Mouse (Mus musculus): ENCODE results near the gene Ankrd44.
"Not testable (repeated sequence)": the region's sequence is repeated elsewhere in the genome, so short reads cannot be mapped to it uniquely, and the experiment has no call there.

Ankrd44 gene

GRCm38 (mm10) chr1:54925971-54926771 is at the start of gene Ankrd44:
Gene Ankrd44 (minus strand): TSS chr1:54926387.
- no peak for DNase-seq (ENCODE audit: low read depth)

GRCm38 (mm10) chr1:54971687-54972404 is 45.7 kb upstream of the Ankrd44 start:
- DNase-seq (ENCODE audit: low read depth), result no peak

- no peak for DNase-seq (ENCODE audit: low read depth)
These were observed 40.7 kb upstream of the Ankrd44 start for GRCm38 (mm10) chr1:54966858-54967257.

- DNase-seq (ENCODE audit: low read depth), result no peak
These were observed 39.2 kb upstream of the Ankrd44 start for GRCm38 (mm10) chr1:54965159-54965995.

- DNase-seq (ENCODE audit: low read depth), result no peak
These were observed 35.5 kb upstream of the Ankrd44 start for GRCm38 (mm10) chr1:54961724-54962123.

GRCm38 (mm10) chr1:54960613-54961165 is 34.5 kb upstream of the Ankrd44 start:
- no peak for DNase-seq (ENCODE audit: low read depth)

GRCm38 (mm10) chr1:54958525-54958924 is 32.3 kb upstream of the Ankrd44 start:
- DNase-seq (ENCODE audit: low read depth), result no peak

- DNase-seq (ENCODE audit: low read depth), result not testable (repeated sequence)
These were observed 30.8 kb upstream of the Ankrd44 start for GRCm38 (mm10) chr1:54956995-54957394.

- DNase-seq (ENCODE audit: low read depth), result no peak
These were observed 28.7 kb upstream of the Ankrd44 start for GRCm38 (mm10) chr1:54954856-54955255.

GRCm38 (mm10) chr1:54944648-54945047 is 18.5 kb upstream of the Ankrd44 start:
- no peak for DNase-seq (ENCODE audit: low read depth)

- no peak for DNase-seq (ENCODE audit: low read depth)
These were observed 9.3 kb upstream of the Ankrd44 start for GRCm38 (mm10) chr1:54935466-54935865.

- no peak for DNase-seq (ENCODE audit: low read depth)
These were observed 8.7 kb upstream of the Ankrd44 start for GRCm38 (mm10) chr1:54934911-54935310.

- DNase-seq (ENCODE audit: low read depth), result no peak
These were observed 7.5 kb upstream of the Ankrd44 start for GRCm38 (mm10) chr1:54933646-54934045.

GRCm38 (mm10) chr1:54932456-54933115 is 6.4 kb upstream of the Ankrd44 start:
- DNase-seq (ENCODE audit: low read depth), result no peak

- no peak for DNase-seq (ENCODE audit: low read depth)
These were observed 5.0 kb upstream of the Ankrd44 start for GRCm38 (mm10) chr1:54931231-54931630.

GRCm38 (mm10) chr1:54930670-54931200 is 4.5 kb upstream of the Ankrd44 start:
- no peak for DNase-seq (ENCODE audit: low read depth)

GRCm38 (mm10) chr1:54925451-54925934 is 694 bp downstream of the Ankrd44 start:
- no peak for DNase-seq (ENCODE audit: low read depth)

GRCm38 (mm10) chr1:54924760-54925159 is 1.4 kb downstream of the Ankrd44 start:
- no peak for DNase-seq (ENCODE audit: low read depth)

- DNase-seq (ENCODE audit: low read depth), result no peak
These were observed 1.9 kb downstream of the Ankrd44 start for GRCm38 (mm10) chr1:54924309-54924685.

GRCm38 (mm10) chr1:54923366-54924308 is 2.5 kb downstream of the Ankrd44 start:
- DNase-seq (ENCODE audit: low read depth), result no peak

Measured in c-Kit-positive CD71-negative TER-119-negative erythroid progenitor cells, embryonic 14.5 days (primary cell).